Mouse (Mus musculus): Measurements from ENCODE around the gene Gdpd1. TPM values are rescaled to one million over a fixed set of nuclear protein-coding genes. Genes with fewer than 3 reads are reported as not detected.
A peak's percentile ranks its signal among the peaks of the same experiment; 100 is the strongest.
"Not testable (repeated sequence)": the region's sequence is repeated elsewhere in the genome, so short reads cannot be mapped to it uniquely, and the experiment has no call there.

The Gdpd1 gene
- total and polyA plus RNA-seq, 3 experiments = 7.9 to 11.2 TPM; not detected in 1

GRCm38 (mm10) chr11:87056286-87056685 lies 17.6 kb downstream of the Gdpd1 start:
- H3K79me2 ChIP-seq (ENCODE audit: control insufficient read depth, insufficient read depth, low read length, poor library complexity) = no peaks in the 10 kb centered on the region
- H3K4me3 ChIP-seq (ENCODE audit: control insufficient read depth in 1 of 2, insufficient read depth in 1 of 2, low read depth in 2 of 2, low read length in 2 of 2) = no peak overlapping the region
- H3K9ac ChIP-seq (ENCODE audit: control insufficient read depth, low read depth, low read length, poor library complexity, severe bottlenecking) = no peak overlapping the region
- H3K4me1 ChIP-seq (ENCODE audit: control insufficient read depth in 1 of 2, insufficient read depth in 2 of 2, low read length in 2 of 2) = no peaks in the 10 kb centered on the region
- no peak for TF ChIP-seq JUND (IDR thresholded peaks at IDR 0.05; ENCODE audit: low read depth, low read length)
- TF ChIP-seq MEF2A (IDR thresholded peaks at IDR 0.05; ENCODE audit: extremely low read depth, insufficient replicate concordance, low read depth, low read length, poor library complexity, severe bottlenecking) = no peak
- TF ChIP-seq CTCF (IDR thresholded peaks at IDR 0.05 in 2 of 3, conservative IDR thresholded peaks at IDR 0.05 in 1 of 3; ENCODE audit: control insufficient read depth in 1 of 3, insufficient read depth in 1 of 3, low read depth in 2 of 3, low read length in 3 of 3, poor library complexity in 1 of 3, severe bottlenecking in 1 of 3) = no peak
- no peak for TF ChIP-seq TBP (IDR thresholded peaks at IDR 0.05; ENCODE audit: low read depth, low read length)
- no peak for TF ChIP-seq SIN3A (IDR thresholded peaks at IDR 0.05; ENCODE audit: low read length)
- TF ChIP-seq NELFE (IDR thresholded peaks at IDR 0.05; ENCODE audit: low read depth, low read length) = no peak
- TF ChIP-seq MXI1 (IDR thresholded peaks at IDR 0.05; ENCODE audit: low read depth, low read length) = no peak
- no peak for TF ChIP-seq ELF1 (IDR thresholded peaks at IDR 0.05; ENCODE audit: low read depth, low read length)
- no peak for TF ChIP-seq KAT2A (conservative IDR thresholded peaks at IDR 0.05; ENCODE audit: low read depth, low read length)
- no peak for TF ChIP-seq CHD1 (IDR thresholded peaks at IDR 0.05; ENCODE audit: low read depth, low read length)
- TF ChIP-seq TAL1 (IDR thresholded peaks at IDR 0.05; ENCODE audit: low read length) = no peak
- no peak for TF ChIP-seq RAD21 (IDR thresholded peaks at IDR 0.05; ENCODE audit: low read depth, low read length)
- TF ChIP-seq ZNF384 (IDR thresholded peaks at IDR 0.05; ENCODE audit: low read depth, low read length) = no peak
- no peak for DNase-seq (ENCODE audit: low read depth, low spot score)
- H3K27me3 ChIP-seq (ENCODE audit: control insufficient read depth in 1 of 2, insufficient read depth in 2 of 2, low read length in 2 of 2) = no peaks in the 10 kb centered on the region
- no peak overlapping the region for H3K27ac ChIP-seq (ENCODE audit: control insufficient read depth, low read depth, low read length)
- no peaks in the 10 kb centered on the region for H3K9me3 ChIP-seq (replicated peaks; ENCODE audit: insufficient read depth, low read length)
- peaks cover 0 to 2% of the 10 kb centered on the region in 2 experiments; a peak in 1 of 4 replicates for H3K36me3 ChIP-seq (ENCODE audit: control insufficient read depth in 1 of 2, insufficient read depth in 2 of 2, low read length in 2 of 2)

DNA sequence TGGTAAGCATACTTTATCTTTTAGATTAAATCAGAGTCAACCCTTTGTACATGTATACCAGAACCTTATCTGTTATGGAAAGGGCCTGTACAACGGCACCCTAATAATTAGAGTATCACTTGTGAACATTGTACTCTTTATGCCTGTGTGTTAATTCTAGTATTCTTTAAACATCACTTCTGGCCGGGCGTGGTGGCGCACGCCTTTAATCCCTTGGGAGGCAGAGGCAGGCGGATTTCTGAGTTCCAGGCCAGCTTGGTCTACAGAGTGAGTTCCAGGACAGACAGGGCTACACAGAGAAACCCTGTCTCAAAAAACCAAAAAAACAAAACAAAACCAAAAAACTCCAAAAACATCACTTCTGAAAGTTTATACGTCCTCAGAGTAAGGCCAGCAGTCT lies 25.0 kb downstream of the Gdpd1 start:
- not testable (repeated sequence) for H3K9ac ChIP-seq (ENCODE audit: control insufficient read depth, low read depth, low read length, poor library complexity, severe bottlenecking); H3K27ac ChIP-seq (ENCODE audit: control insufficient read depth, low read depth, low read length); H3K4me1 ChIP-seq (ENCODE audit: control insufficient read depth in 1 of 2, insufficient read depth in 2 of 2, low read length in 2 of 2); H3K79me2 ChIP-seq (ENCODE audit: control insufficient read depth, insufficient read depth, low read length, poor library complexity); H3K27me3 ChIP-seq (ENCODE audit: control insufficient read depth in 1 of 2, insufficient read depth in 2 of 2, low read length in 2 of 2); H3K9me3 ChIP-seq (replicated peaks; ENCODE audit: insufficient read depth, low read length); DNase-seq (ENCODE audit: low read depth, low spot score); H3K36me3 ChIP-seq (ENCODE audit: control insufficient read depth in 1 of 2, insufficient read depth in 2 of 2, low read length in 2 of 2); H3K4me3 ChIP-seq (ENCODE audit: control insufficient read depth in 1 of 2, insufficient read depth in 1 of 2, low read depth in 2 of 2, low read length in 2 of 2)

- Histone ChIP-seq H3K9me3 (replicated peaks; ENCODE audit: insufficient read depth, low read length) (no peaks in the 10 kb centered on the region), H3K27ac (ENCODE audit: control insufficient read depth, low read depth, low read length) (no peak overlapping the region), H3K36me3 (ENCODE audit: control insufficient read depth in 1 of 2, insufficient read depth in 2 of 2, low read length in 2 of 2) (peaks cover 2 to 3% of the 10 kb centered on the region in 2 experiments; a peak in 2 of 4 replicates), H3K79me2 (ENCODE audit: control insufficient read depth, insufficient read depth, low read length, poor library complexity) (no peaks in the 10 kb centered on the region), H3K4me3 (ENCODE audit: control insufficient read depth in 1 of 2, insufficient read depth in 1 of 2, low read depth in 2 of 2, low read length in 2 of 2) (no peak overlapping the region), H3K9ac (ENCODE audit: control insufficient read depth, low read depth, low read length, poor library complexity, severe bottlenecking) (no peak overlapping the region), H3K27me3 (ENCODE audit: control insufficient read depth in 1 of 2, insufficient read depth in 2 of 2, low read length in 2 of 2) (no peaks in the 10 kb centered on the region), H3K4me1 (ENCODE audit: control insufficient read depth in 1 of 2, insufficient read depth in 2 of 2, low read length in 2 of 2) (peaks cover 0 to 8% of the 10 kb centered on the region in 2 experiments; a peak in 1 of 4 replicates)
- DNase-seq (ENCODE audit: low read depth, low spot score) = no peak
- TF ChIP-seq TAL1 (IDR thresholded peaks at IDR 0.05; ENCODE audit: low read length) = peak; percentile 59
- TF ChIP-seq EP300 (IDR thresholded peaks at IDR 0.05; ENCODE audit: low read depth in 1 of 2, low read length in 2 of 2) = 0 out of 4 replicates have a peak, but pooled peaks of 1 of the 2 experiments have one; percentile 12
- TF ChIP-seq ZC3H11A (IDR thresholded peaks at IDR 0.05; ENCODE audit: low read depth, low read length) = no peak
These were observed 26.9 kb downstream of the Gdpd1 start for GRCm38 (mm10) chr11:87046968-87047367.

Data from MEL (cell line).